Mouse (Mus musculus): Measurements from ENCODE around the gene Lig3. TPM values are rescaled to one million over a fixed set of nuclear protein-coding genes. Genes with fewer than 3 reads are reported as not detected.

Gene Lig3
- polyA plus RNA-seq, 1 experiment, result 16.7 TPM

- peaks cover 27% of the 10 kb centered on the region for H3K79me2 ChIP-seq (ENCODE audit: control insufficient read depth, insufficient read depth)
- H3K4me3 ChIP-seq, result peak overlapping the region; percentile 87
- no peaks in the 10 kb centered on the region for H3K36me3 ChIP-seq (ENCODE audit: control insufficient read depth, insufficient read depth)
- peak overlapping the region; percentile 94 for H3K4me2 ChIP-seq (ENCODE audit: low read depth)
- peaks cover 10% of the 10 kb centered on the region for H3K27me3 ChIP-seq (ENCODE audit: control insufficient read depth, insufficient read depth, insufficient read length)
- TF ChIP-seq REST (IDR thresholded peaks at IDR 0.05; ENCODE audit: insufficient read depth, insufficient read length), result no peak
- TF ChIP-seq E2F4 (IDR thresholded peaks at IDR 0.05; ENCODE audit: insufficient read depth), result no peak
- TF ChIP-seq SRF (IDR thresholded peaks at IDR 0.05; ENCODE audit: control insufficient read depth, insufficient read length, low read depth), result no peak
- TF ChIP-seq MYOG (IDR thresholded peaks at IDR 0.05; ENCODE audit: control insufficient read depth in 1 of 3, insufficient read depth in 1 of 3, insufficient read length in 2 of 3, low read depth in 2 of 3), result no peak
- no peak for TF ChIP-seq MAX (IDR thresholded peaks at IDR 0.05; ENCODE audit: low read depth)
- no peak for TF ChIP-seq TCF12 (IDR thresholded peaks at IDR 0.05; ENCODE audit: insufficient read depth, poor library complexity, severe bottlenecking)
- no peak for TF ChIP-seq TCF3 (IDR thresholded peaks at IDR 0.05; ENCODE audit: insufficient read length, low read depth)
- no peak for TF ChIP-seq POLR2A (IDR thresholded peaks at IDR 0.05; ENCODE audit: insufficient read length, low read depth)
- TF ChIP-seq MYOD1 (IDR thresholded peaks at IDR 0.05; ENCODE audit: control insufficient read depth in 1 of 3, insufficient read length in 2 of 3, low read depth in 2 of 3), result no peak
- TF ChIP-seq USF1 (IDR thresholded peaks at IDR 0.05; ENCODE audit: low read depth), result no peak
- no peak for TF ChIP-seq POLR2AphosphoS2 (IDR thresholded peaks at IDR 0.05; ENCODE audit: insufficient read length, low read depth)
- no peak for TF ChIP-seq CEBPB (IDR thresholded peaks at IDR 0.05; ENCODE audit: insufficient read depth, poor library complexity, severe bottlenecking)
- H3ac ChIP-seq (ENCODE audit: control insufficient read depth, insufficient read length), result peak overlapping the region; percentile 87
Observed at GRCm38 (mm10) chr11:82763261-82763660, 17.6 kb upstream of the Lig3 start.

- Histone ChIP-seq H3K4me3 (peak within 1 kb of the TSS; percentile 87), H3K27me3 (ENCODE audit: control insufficient read depth, insufficient read depth, insufficient read length) (peaks cover 3% of the 10 kb centered on the region), H3K36me3 (ENCODE audit: control insufficient read depth, insufficient read depth) (no peaks in the 10 kb centered on the region), H3K79me2 (ENCODE audit: control insufficient read depth, insufficient read depth) (peaks cover 27% of the 10 kb centered on the region), H3ac (ENCODE audit: control insufficient read depth, insufficient read length) (peak within 1 kb of the TSS; percentile 87), H3K4me2 (ENCODE audit: low read depth) (peak within 1 kb of the TSS; percentile 94)
- peak; percentile 95 for TF ChIP-seq POLR2AphosphoS2 (IDR thresholded peaks at IDR 0.05; ENCODE audit: insufficient read length, low read depth)
- no peak for TF ChIP-seq USF1 (IDR thresholded peaks at IDR 0.05; ENCODE audit: low read depth)
- no peak for TF ChIP-seq MAX (IDR thresholded peaks at IDR 0.05; ENCODE audit: low read depth)
- no peak for TF ChIP-seq TCF3 (IDR thresholded peaks at IDR 0.05; ENCODE audit: insufficient read length, low read depth)
- TF ChIP-seq TCF12 (IDR thresholded peaks at IDR 0.05; ENCODE audit: insufficient read depth, poor library complexity, severe bottlenecking), result no peak
- TF ChIP-seq CEBPB (IDR thresholded peaks at IDR 0.05; ENCODE audit: insufficient read depth, poor library complexity, severe bottlenecking), result no peak
- TF ChIP-seq MYOG (IDR thresholded peaks at IDR 0.05; ENCODE audit: control insufficient read depth in 1 of 3, insufficient read depth in 1 of 3, insufficient read length in 2 of 3, low read depth in 2 of 3), result no peak
- TF ChIP-seq MYOD1 (IDR thresholded peaks at IDR 0.05; ENCODE audit: control insufficient read depth in 1 of 3, insufficient read length in 2 of 3, low read depth in 2 of 3), result no peak
- no peak for TF ChIP-seq SRF (IDR thresholded peaks at IDR 0.05; ENCODE audit: control insufficient read depth, insufficient read length, low read depth)
- no peak for TF ChIP-seq REST (IDR thresholded peaks at IDR 0.05; ENCODE audit: insufficient read depth, insufficient read length)
- peak; percentile 59 for TF ChIP-seq E2F4 (IDR thresholded peaks at IDR 0.05; ENCODE audit: insufficient read depth)
- peak; percentile 94 for TF ChIP-seq POLR2A (IDR thresholded peaks at IDR 0.05; ENCODE audit: insufficient read length, low read depth)
Observed at GRCm38 (mm10) chr11:82763742-82764437, 17.0 kb upstream of the Lig3 start, which contains the start of the genes Cct6b and Zfp830. Gene Cct6b, minus strand, starts transcription at chr11:82764321. Gene Zfp830, plus strand, starts transcription at chr11:82764345.

DNA sequence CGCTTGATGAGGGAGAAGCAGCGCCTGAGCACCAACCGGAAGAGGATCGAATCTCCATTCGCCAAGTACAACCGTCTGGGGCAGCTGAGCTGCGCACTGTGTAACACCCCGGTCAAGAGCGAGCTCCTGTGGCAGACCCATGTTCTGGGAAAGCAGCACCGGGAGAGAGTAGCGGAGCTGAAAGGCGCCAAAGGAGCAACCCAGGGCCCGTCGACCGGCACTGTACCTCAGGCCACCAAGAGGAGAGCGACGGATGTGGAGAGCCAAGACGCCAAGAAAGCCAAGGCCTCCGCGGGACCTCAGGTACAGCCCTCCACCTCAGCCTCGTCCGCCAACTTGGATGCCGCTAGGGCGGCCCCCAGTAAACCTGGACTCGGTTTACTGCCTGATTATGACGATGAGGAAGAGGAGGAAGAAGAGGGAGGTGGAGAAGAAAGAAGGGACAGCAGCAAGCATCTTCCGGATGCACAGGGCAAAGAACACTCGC lies 16.4 kb upstream of the Lig3 start:
- peak overlapping the region; percentile 87 for H3K4me3 ChIP-seq
- H3ac ChIP-seq (ENCODE audit: control insufficient read depth, insufficient read length), result peak overlapping the region; percentile 87
- H3K4me2 ChIP-seq (ENCODE audit: low read depth), result peak overlapping the region; percentile 79
- no peaks in the 10 kb centered on the region for H3K36me3 ChIP-seq (ENCODE audit: control insufficient read depth, insufficient read depth)
- TF ChIP-seq POLR2A (IDR thresholded peaks at IDR 0.05; ENCODE audit: insufficient read length, low read depth) (no peak), MAX (IDR thresholded peaks at IDR 0.05; ENCODE audit: low read depth) (no peak), REST (IDR thresholded peaks at IDR 0.05; ENCODE audit: insufficient read depth, insufficient read length) (no peak), MYOG (IDR thresholded peaks at IDR 0.05; ENCODE audit: control insufficient read depth in 1 of 3, insufficient read depth in 1 of 3, insufficient read length in 2 of 3, low read depth in 2 of 3) (no peak), TCF3 (IDR thresholded peaks at IDR 0.05; ENCODE audit: insufficient read length, low read depth) (no peak), TCF12 (IDR thresholded peaks at IDR 0.05; ENCODE audit: insufficient read depth, poor library complexity, severe bottlenecking) (no peak), USF1 (IDR thresholded peaks at IDR 0.05; ENCODE audit: low read depth) (no peak), E2F4 (IDR thresholded peaks at IDR 0.05; ENCODE audit: insufficient read depth) (no peak), MYOD1 (IDR thresholded peaks at IDR 0.05; ENCODE audit: control insufficient read depth in 1 of 3, insufficient read length in 2 of 3, low read depth in 2 of 3) (no peak), CEBPB (IDR thresholded peaks at IDR 0.05; ENCODE audit: insufficient read depth, poor library complexity, severe bottlenecking) (no peak), POLR2AphosphoS2 (IDR thresholded peaks at IDR 0.05; ENCODE audit: insufficient read length, low read depth) (no peak), SRF (IDR thresholded peaks at IDR 0.05; ENCODE audit: control insufficient read depth, insufficient read length, low read depth) (no peak)
- peaks cover 27% of the 10 kb centered on the region for H3K79me2 ChIP-seq (ENCODE audit: control insufficient read depth, insufficient read depth)
- H3K27me3 ChIP-seq (ENCODE audit: control insufficient read depth, insufficient read depth, insufficient read length), result no peaks in the 10 kb centered on the region

DNA sequence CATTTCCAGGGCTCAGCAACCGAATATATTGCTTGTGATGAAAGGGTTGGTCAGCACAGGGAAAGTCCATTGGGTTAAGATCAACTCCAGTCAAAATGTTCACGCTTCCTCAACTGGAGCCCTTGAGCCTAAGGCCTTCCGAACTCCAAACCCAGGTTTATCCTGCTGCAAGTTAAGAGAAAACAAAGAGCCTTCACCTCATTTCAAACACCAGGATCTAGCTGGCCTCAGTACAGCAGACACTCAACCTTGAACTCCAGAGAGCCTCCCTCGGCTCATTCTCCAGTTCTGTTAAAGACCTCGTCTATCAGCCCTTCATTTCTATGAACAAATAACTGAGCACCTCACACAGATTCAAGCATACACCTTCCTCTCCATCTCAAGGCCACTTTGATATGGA lies 774 bp upstream of the Lig3 start:
- Histone ChIP-seq H3K27me3 (ENCODE audit: control insufficient read depth, insufficient read depth, insufficient read length) (no peaks in the 10 kb centered on the region), H3K36me3 (ENCODE audit: control insufficient read depth, insufficient read depth) (peaks cover 16% of the 10 kb centered on the region), H3K4me2 (ENCODE audit: low read depth) (peak overlapping the region; percentile 87), H3ac (ENCODE audit: control insufficient read depth, insufficient read length) (no peak overlapping the region), H3K4me3 (peak overlapping the region; percentile 76), H3K79me2 (ENCODE audit: control insufficient read depth, insufficient read depth) (peaks cover 22% of the 10 kb centered on the region)
- TF ChIP-seq TCF3 (IDR thresholded peaks at IDR 0.05; ENCODE audit: insufficient read length, low read depth) (no peak), REST (IDR thresholded peaks at IDR 0.05; ENCODE audit: insufficient read depth, insufficient read length) (no peak), MYOD1 (IDR thresholded peaks at IDR 0.05; ENCODE audit: control insufficient read depth in 1 of 3, insufficient read length in 2 of 3, low read depth in 2 of 3) (no peak)

Measured in myocyte (in vitro differentiated cells).